Mouse (Mus musculus) forebrain, embryonic 11.5 days (tissue): ENCODE measurements around the gene Vasn. TPM values are rescaled to one million over a fixed set of nuclear protein-coding genes. Genes with fewer than 3 reads are reported as not detected.
A peak's percentile ranks its signal among the peaks of the same experiment; 100 is the strongest.
"Not testable (repeated sequence)": the region's sequence is repeated elsewhere in the genome, so short reads cannot be mapped to it uniquely, and the experiment has no call there.

Experiments
- ATAC-seq: fragments of 200-750 bp; cut with Nextera tagmentation; replicated peaks from 2 replicates; pipeline ENCODE4 v1.8.0; 2017; ENCODE audit warnings: moderate TSS enrichment; ENCODE audit not compliant: low FRiP score
- DNase-seq: peaks from one replicate; pipeline ENCODE4 v3.0.0-alpha.2; 2017; ENCODE audit warnings: low spot score
- H3K27ac ChIP-seq: fragments of 300-500 bp; sonication (generic); 2 replicates; pipeline ENCODE4 v1.5.1; 2014; ENCODE audit warnings: low read depth, low read length
- H3K27me3 ChIP-seq: fragments of 300-500 bp; sonication (generic); 2 replicates; pipeline ENCODE4 v1.6.1; 2014; ENCODE audit warnings: mild to moderate bottlenecking, low read length, mixed read lengths; ENCODE audit not compliant: control insufficient read depth, insufficient read depth
- H3K36me3 ChIP-seq: fragments of 300-500 bp; sonication (generic); 2 replicates; pipeline ENCODE4 v1.6.1; 2014; ENCODE audit warnings: mild to moderate bottlenecking, low read length, moderate library complexity, mixed read lengths; ENCODE audit not compliant: control insufficient read depth, insufficient read depth
- H3K4me1 ChIP-seq: fragments of 300-500 bp; sonication (generic); replicated peaks from 2 replicates; pipeline ENCODE4 v1.6.1; 2014; ENCODE audit warnings: low read length, mixed read lengths; ENCODE audit not compliant: control insufficient read depth, insufficient read depth
- H3K4me2 ChIP-seq: fragments of 300-500 bp; sonication (generic); 2 replicates; pipeline ENCODE4 v1.6.1; 2014; ENCODE audit warnings: low read depth, mild to moderate bottlenecking, low read length, moderate library complexity, mixed read lengths; ENCODE audit not compliant: severe bottlenecking
- H3K4me3 ChIP-seq: fragments of 300-500 bp; sonication (generic); 2 replicates; pipeline ENCODE4 v1.5.1; 2014; ENCODE audit warnings: low read depth, low read length
- H3K9ac ChIP-seq: fragments of 300-500 bp; sonication (generic); 2 replicates; pipeline ENCODE4 v1.6.1; 2014; ENCODE audit warnings: low read length
- H3K9me3 ChIP-seq: fragments of 300-500 bp; sonication (generic); 2 replicates; pipeline ENCODE4 v1.6.1; 2016; ENCODE audit warnings: low read length, mixed read lengths; ENCODE audit not compliant: control insufficient read depth
- WGBS: fragments of 180-500 bp; shearing (Covaris S2); extraction: QIAGEN DNeasy Blood & Tissue Kit; methylation state at CpG from one replicate; pipeline ENCODE4 v1.1.7; 2014; 5-methylcytosine and 5-hydroxymethylcytosine counted together
- polyA plus RNA-seq: library from polyadenylated mRNA; unstranded; fragments of >200 nt; fragmentation: Nextera tagmentation; extraction: Ambion mirVana; gene quantifications from 2 replicates; pipeline ENCODE4 v1.2.1, GENCODE M21; 2014

Gene Vasn
- polyA plus RNA-seq, 1 experiment from 2014 or later = 7.6 TPM

DNA sequence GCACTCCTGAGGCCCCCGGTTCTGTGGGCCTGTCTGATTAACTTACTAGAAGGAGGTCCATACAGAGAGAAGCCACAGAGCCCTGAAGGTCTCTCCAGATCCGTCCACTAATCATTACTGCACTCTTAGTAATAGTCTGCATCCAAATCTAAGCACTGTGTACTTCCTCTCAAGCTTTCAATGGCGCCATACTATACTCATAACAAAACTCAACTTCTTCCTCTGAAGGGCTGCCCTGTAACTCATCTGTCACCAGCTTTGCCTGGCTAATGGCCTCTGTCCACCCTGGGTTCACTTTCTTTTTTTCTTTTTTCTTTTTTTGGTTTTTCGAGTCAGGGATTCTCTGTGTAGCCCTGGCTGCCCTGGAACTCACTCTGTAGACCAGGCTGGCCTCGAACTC is 38.3 kb downstream of the Vasn start:
- DNase-seq = no peak
- Histone ChIP-seq H3K27ac (no peak overlapping the region), H3K36me3 (no peaks in the 10 kb centered on the region; the same call in 1 of the 2 replicates), H3K4me1 (peaks cover 7% of the 10 kb centered on the region; the same call in 1 of the 2 replicates), H3K9ac (no peak overlapping the region), H3K4me3 (no peak overlapping the region), H3K4me2 (no peak overlapping the region), H3K27me3 (no peaks in the 10 kb centered on the region), H3K9me3 (no peaks in the 10 kb centered on the region)
- 87% methylated on average over 5 of the region's 5 CpGs for WGBS
- no peak for ATAC-seq

DNA sequence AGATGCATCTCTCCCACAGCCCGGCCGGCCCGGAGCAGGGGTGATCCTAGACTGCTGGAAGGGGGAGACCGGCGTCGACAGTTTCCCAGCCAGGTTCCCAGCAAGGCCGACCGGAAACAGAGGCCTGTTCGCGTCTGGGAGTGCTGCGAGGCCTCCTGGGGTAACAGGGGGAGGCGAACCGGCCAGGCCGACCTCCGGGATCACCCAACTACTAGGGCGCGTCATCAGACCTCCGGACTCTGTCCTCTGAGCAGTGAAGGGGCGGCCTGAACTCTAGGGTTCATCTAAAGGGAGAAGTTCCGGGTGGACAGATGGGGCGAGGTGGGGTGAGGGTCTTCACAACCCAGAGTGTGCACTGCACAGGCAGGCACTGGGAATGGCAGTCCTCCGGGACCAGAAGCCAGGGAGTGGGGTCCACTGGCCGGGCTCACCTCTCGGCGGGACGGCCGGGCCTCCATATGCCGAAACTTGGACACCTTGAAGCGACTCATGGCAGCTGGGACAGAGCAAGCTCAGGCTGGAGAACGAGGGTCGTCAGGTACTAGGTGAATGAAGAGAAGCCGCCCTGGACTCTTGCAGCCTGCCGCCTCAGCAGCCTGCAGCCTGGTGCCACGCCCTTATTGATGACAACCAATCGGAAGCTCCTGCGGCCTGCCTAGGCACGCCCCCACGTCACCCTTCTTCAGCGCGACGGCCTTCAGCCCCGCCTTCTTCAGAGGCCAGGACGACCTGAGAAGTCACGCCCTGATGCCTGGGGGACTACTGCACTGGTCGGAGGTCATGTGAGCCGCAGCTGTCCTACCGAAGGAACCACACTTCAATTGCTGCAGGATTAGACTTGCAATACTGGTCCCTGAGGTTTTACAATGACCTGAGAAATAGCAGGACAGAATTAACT is 39.6 kb downstream of the Vasn start, which contains the start of gene Coro7:
TSS of gene Coro7 (minus strand) at position 657 of the 898 bp plus-strand sequence.
- ATAC-seq = peak; percentile 92
- peak; percentile 95 for DNase-seq
- Histone ChIP-seq H3K9me3 (no peaks in the 10 kb centered on the region), H3K9ac (peak within 1 kb of the TSS; percentile 67), H3K27me3 (no peaks in the 10 kb centered on the region), H3K27ac (no peak within 1 kb of the TSS), H3K36me3 (no peaks in the 10 kb centered on the region; the same call in 1 of the 2 replicates), H3K4me3 (peak within 1 kb of the TSS; percentile 68), H3K4me1 (peaks cover 9% of the 10 kb centered on the region; the same call in 1 of the 2 replicates), H3K4me2 (peak within 1 kb of the TSS; percentile 69)
- under 1% methylated on average over 47 of the region's 47 CpGs for WGBS

DNA sequence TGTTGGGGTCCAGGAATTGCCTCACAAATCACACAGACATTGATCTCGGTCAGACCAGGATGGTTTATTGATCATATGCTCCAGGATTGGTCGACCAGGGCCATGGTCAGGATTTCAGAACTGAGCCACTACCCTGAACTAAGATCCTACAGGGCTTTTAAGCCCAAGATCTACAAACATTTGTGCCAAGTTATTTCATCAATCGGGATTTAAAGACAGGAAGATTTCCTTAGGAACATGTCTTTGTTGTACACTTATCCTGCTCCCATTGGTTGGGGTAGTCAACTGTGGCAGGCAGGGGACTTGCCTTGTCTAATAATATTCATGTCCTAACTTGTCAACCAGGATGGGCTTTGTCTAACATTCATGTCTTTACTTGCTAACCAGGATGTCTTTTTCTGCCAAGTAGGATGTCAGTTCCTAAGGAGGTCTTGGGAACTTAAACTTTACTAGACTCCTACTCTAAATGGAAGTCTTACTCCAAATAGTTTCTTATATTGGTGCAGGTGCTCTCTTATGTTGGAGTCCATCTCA is 41.2 kb downstream of the Vasn start:
- H3K9ac ChIP-seq, H3K27me3 ChIP-seq, H3K4me3 ChIP-seq, DNase-seq, H3K4me1 ChIP-seq, H3K9me3 ChIP-seq, ATAC-seq, H3K4me2 ChIP-seq, H3K27ac ChIP-seq, H3K36me3 ChIP-seq: not testable (repeated sequence)
- 86% methylated on average over 3 of the region's 3 CpGs for WGBS

DNA sequence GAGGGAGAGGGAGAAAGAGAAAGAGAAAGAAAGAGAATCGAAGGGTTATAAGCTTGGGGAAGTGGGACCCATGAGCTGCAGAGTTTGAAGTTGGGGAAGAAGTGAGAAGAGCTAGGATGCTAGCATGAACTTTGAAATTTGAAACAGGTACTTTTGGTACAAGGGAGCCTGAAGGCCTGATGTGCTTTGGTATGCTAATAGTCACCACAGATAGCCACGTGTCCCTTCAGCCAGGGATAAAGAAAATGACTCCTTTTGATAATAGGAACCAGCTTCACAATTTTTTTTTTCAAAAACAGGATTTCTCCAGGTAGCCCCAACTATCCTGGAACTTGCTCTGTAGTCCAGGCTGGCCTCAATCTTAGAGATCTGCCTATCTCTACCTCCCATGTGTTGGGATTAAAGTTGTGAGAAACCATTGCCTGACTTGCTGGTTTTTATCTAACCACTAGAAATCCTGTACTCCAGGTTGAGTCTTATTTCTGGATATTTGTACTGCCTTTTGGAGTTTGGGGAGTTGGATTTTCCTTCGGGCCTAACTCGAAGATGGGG is 43.0 kb downstream of the Vasn start:
- Histone ChIP-seq H3K9me3 (no peaks in the 10 kb centered on the region), H3K4me2 (peak overlapping the region; percentile 76; the same call in 1 of the 2 replicates), H3K27ac (no peak overlapping the region), H3K4me1 (peaks cover 9% of the 10 kb centered on the region; the same call in 1 of the 2 replicates), H3K4me3 (no peak overlapping the region), H3K36me3 (peaks cover 2% of the 10 kb centered on the region; the same call in 1 of the 2 replicates), H3K9ac (no peak overlapping the region; the same call in 1 of the 2 replicates), H3K27me3 (no peaks in the 10 kb centered on the region)
- ATAC-seq (no peak), DNase-seq (no peak)
- WGBS = 72% methylated on average over 4 of the region's 4 CpGs

DNA sequence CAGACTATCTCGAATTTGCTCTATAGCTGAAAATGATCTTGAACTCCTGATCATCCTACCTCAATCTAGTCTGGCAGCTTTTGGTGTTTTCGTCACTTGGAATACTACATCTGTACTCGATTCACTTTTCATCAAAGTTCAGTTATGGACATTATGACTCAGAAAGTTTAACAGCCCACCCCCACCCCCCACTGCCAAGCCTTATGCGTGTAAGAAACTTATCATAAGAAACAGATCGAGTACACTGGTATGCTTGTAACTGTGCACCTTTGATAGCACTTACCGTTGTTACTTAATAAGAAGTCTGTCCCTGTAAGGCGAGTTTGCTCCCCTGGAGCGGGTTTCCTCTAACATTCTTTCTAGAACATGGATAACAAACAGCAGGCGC is 43.4 kb downstream of the Vasn start:
- DNase-seq = no peak
- Histone ChIP-seq H3K4me3 (peak overlapping the region; percentile 88), H3K9ac (peak overlapping the region; percentile 83), H3K9me3 (no peaks in the 10 kb centered on the region), H3K36me3 (peaks cover 4% of the 10 kb centered on the region; the same call in 1 of the 2 replicates), H3K27ac (no peak overlapping the region; the same call in 1 of the 2 replicates), H3K4me1 (peaks cover 9% of the 10 kb centered on the region; the same call in 1 of the 2 replicates), H3K27me3 (no peaks in the 10 kb centered on the region), H3K4me2 (peak overlapping the region; percentile 76)
- WGBS = 32% methylated on average over 9 of the region's 9 CpGs
- ATAC-seq = no peak

- H3K9me3 ChIP-seq = no peaks in the 10 kb centered on the region
- H3K27me3 ChIP-seq = no peaks in the 10 kb centered on the region
- WGBS = under 1% methylated on average over 54 of the region's 54 CpGs
- peak overlapping the region; percentile 76 for H3K4me2 ChIP-seq
- ATAC-seq (peak; percentile 86), DNase-seq (peak; percentile 97)
- H3K9ac ChIP-seq = peak overlapping the region; percentile 83
- no peak overlapping the region; the same call in 1 of the 2 replicates for H3K27ac ChIP-seq
- H3K36me3 ChIP-seq = peaks cover 6% of the 10 kb centered on the region; the same call in 1 of the 2 replicates
- peaks cover 5% of the 10 kb centered on the region; the same call in 1 of the 2 replicates for H3K4me1 ChIP-seq
- peak overlapping the region; percentile 88 for H3K4me3 ChIP-seq
These were observed 44.1 kb downstream of the Vasn start for GRCm38 (mm10) chr16:4683581-4684456.

DNA sequence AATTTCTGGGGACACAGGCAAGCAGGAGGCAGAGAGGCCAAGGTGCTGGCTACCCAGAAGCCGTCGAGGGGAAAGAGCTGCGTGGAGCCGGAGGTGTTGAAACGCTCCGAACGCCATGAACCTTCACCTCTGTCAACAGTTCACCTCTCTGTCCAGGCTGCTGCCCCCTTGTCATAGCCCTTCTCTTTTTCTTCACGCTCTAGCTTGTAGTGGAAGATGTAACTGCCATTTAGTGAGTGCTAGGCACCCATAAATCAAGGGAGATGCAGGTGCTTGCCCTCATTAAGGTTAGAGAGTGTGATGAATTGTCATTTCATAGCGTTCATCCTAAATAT is 44.7 kb downstream of the Vasn start:
- under 1% methylated on average over 9 of the region's 9 CpGs for WGBS
- no peaks in the 10 kb centered on the region for H3K27me3 ChIP-seq

DNA sequence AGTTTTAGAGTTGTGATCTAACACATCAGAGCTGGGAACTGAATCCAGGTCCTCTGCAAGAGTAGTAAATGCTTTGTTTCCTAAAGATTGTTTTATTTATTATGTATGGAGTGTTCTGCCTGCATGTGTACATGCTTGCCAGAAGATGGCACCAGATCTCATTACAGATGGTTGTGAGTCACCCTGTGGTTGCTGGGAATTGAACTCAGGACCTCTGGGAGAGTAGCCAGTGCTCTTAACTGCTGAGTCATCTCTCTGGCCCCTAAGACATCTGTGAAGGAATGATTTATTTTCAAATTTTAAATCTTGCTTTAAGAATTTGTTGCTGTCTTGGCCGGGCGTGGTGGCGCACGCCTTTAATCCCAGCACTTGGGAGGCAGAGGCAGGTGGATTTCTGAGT is 49.6 kb downstream of the Vasn start:
- not testable (repeated sequence) for H3K4me1 ChIP-seq, DNase-seq, H3K9me3 ChIP-seq, H3K9ac ChIP-seq, H3K4me3 ChIP-seq, H3K4me2 ChIP-seq, H3K27ac ChIP-seq, ATAC-seq, H3K27me3 ChIP-seq
- H3K36me3 ChIP-seq = peaks cover 16% of the 10 kb centered on the region
- over 99% methylated on average over 4 of the region's 4 CpGs for WGBS

More for the DNA sequence above, 44.7 kb downstream of the Vasn start:
- Histone ChIP-seq H3K4me2 (peak overlapping the region; percentile 76), H3K4me1 (0 out of 2 replicates have a peak, but pooled peaks cover 3% of the 10 kb centered on the region), H3K27ac (no peak overlapping the region), H3K36me3 (peaks cover 10% of the 10 kb centered on the region; the same call in 1 of the 2 replicates), H3K4me3 (peak overlapping the region; percentile 88), H3K9ac (peak overlapping the region; percentile 83), H3K9me3 (no peaks in the 10 kb centered on the region; the same call in 1 of the 2 replicates)
- DNase-seq (no peak), ATAC-seq (no peak)
